Mouse (Mus musculus) cerebellum, adult 2 months (tissue): ENCODE measurements around the gene Ctdsp1.

Source experiments
- CTCF ChIP-seq: fragments of 200-500 bp; IDR thresholded peaks from 2 replicates; pipeline ENCODE4 v1.5.1; 2011; ENCODE audit warnings: low read depth, mild to moderate bottlenecking, control low read depth, low read length, moderate library complexity, borderline replicate concordance; ENCODE audit not compliant: insufficient read depth
- POLR2A ChIP-seq: fragments of 200-500 bp; IDR thresholded peaks from 2 replicates; pipeline ENCODE4 v1.6.1; 2011; ENCODE audit warnings: low read length, control low read depth, borderline replicate concordance; ENCODE audit not compliant: insufficient read depth

DNA sequence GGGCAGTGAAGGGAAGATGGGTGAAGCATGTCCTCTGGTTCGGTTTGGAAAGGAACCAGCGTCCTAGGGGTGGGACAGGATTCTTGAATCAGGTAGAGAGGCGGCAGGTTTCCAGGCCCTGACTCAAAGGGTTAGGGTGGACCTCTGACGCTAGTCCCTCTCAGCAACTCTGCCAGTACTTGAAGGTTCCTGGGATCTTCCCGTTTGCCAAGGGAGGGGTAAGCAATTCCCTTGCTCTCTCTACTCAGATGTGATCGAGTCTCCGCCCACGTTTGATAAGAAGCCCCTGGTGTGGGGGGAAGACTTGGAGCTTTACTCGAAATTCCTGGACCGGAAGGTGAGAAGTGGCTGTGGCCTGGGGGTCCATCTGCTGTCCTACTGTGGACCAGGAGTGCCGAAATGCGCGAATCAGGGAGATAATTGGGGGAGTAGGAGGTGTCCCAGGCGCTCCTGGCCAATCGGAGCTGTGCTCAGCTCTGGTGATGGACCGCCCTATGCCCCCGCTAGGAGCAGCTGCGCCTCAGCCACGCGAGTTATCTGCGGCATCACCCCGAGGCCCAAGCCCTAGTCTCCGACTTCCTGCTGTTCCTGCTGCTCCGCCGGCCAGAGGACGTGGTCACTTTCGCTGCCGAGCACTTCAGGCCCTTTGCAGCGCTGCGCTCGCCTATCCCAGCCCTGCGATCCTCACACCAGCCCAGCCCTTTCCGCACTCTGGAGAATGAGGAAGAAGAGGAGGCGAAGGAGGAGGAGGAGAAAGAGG, 23.2 kb upstream of the Ctdsp1 start:
- TF ChIP-seq POLR2A: no peak
- no peak for TF ChIP-seq CTCF
